Mouse (Mus musculus) kidney, adult 11 months (tissue): ENCODE measurements at regions not wholly inside any gene's neighbourhood (a gene's known extent, or its start where the extent isn't known, plus 50 kb on each side); places are given as distances from the start of the nearest gene placed in this dataset.
"Not testable (repeated sequence)": the region's sequence is repeated elsewhere in the genome, so short reads cannot be mapped to it uniquely, and the experiment has no call there.

Source experiments
- DNase-seq: peaks from one replicate; pipeline ENCODE4 v3.0.0; 2022

- no peak for DNase-seq
These were observed 591.8 kb upstream of the Gm10131 start for GRCm38 (mm10) chr8:34703351-34703750.

GRCm38 (mm10) chr8:34702806-34703205, 591.3 kb upstream of the Gm10131 start:
- DNase-seq = no peak

- no peak for DNase-seq
These were observed 587.5 kb upstream of the Gm10131 start for GRCm38 (mm10) chr8:34699015-34699414.

- DNase-seq = no peak
These were observed 584.8 kb upstream of the Gm10131 start for GRCm38 (mm10) chr8:34696365-34696764.

- DNase-seq = no peak
These were observed 581.1 kb upstream of the Gm10131 start for GRCm38 (mm10) chr8:34692606-34693005.

GRCm38 (mm10) chr8:34691776-34692175, 580.2 kb upstream of the Gm10131 start:
- no peak for DNase-seq

GRCm38 (mm10) chr8:34689825-34690493, 578.4 kb upstream of the Gm10131 start:
- DNase-seq = no peak

- no peak for DNase-seq
These were observed 577.7 kb upstream of the Gm10131 start for GRCm38 (mm10) chr8:34689049-34689824.

GRCm38 (mm10) chr8:34688396-34689048, 577.0 kb upstream of the Gm10131 start:
- DNase-seq = no peak

GRCm38 (mm10) chr8:34686371-34686770, 574.8 kb upstream of the Gm10131 start:
- DNase-seq = no peak

- no peak for DNase-seq
These were observed 573.1 kb upstream of the Gm10131 start for GRCm38 (mm10) chr8:34684683-34685082.

GRCm38 (mm10) chr8:34683173-34683572, 571.6 kb upstream of the Gm10131 start:
- DNase-seq = no peak

GRCm38 (mm10) chr8:34682221-34682620, 570.7 kb upstream of the Gm10131 start:
- no peak for DNase-seq

GRCm38 (mm10) chr8:34679565-34680291, 568.2 kb upstream of the Gm10131 start:
- peak; percentile 6 for DNase-seq

- DNase-seq = no peak
These were observed 567.3 kb upstream of the Gm10131 start for GRCm38 (mm10) chr8:34678879-34679278.

- DNase-seq = no peak
These were observed 560.2 kb upstream of the Gm10131 start for GRCm38 (mm10) chr8:34671716-34672115.

GRCm38 (mm10) chr8:34670930-34671715, 559.6 kb upstream of the Gm10131 start:
- no peak for DNase-seq

GRCm38 (mm10) chr8:34669146-34669545, 557.6 kb upstream of the Gm10131 start:
- no peak for DNase-seq

GRCm38 (mm10) chr8:34664429-34664828, 552.9 kb upstream of the Gm10131 start:
- DNase-seq = no peak

- DNase-seq = no peak
These were observed 551.0 kb upstream of the Gm10131 start for GRCm38 (mm10) chr8:34662532-34662931.

- DNase-seq = no peak
These were observed 540.2 kb upstream of the Gm10131 start for GRCm38 (mm10) chr8:34651750-34652149.

GRCm38 (mm10) chr8:34628221-34628620, 516.7 kb upstream of the Gm10131 start:
- DNase-seq = not testable (repeated sequence)
